Mouse (Mus musculus) embryo, embryonic 10 days (tissue): ENCODE measurements at regions not wholly inside any gene's neighbourhood (a gene's known extent, or its start where the extent isn't known, plus 50 kb on each side); places are given as distances from the start of the nearest gene placed in this dataset.

Source experiments
- DNase-seq: peaks from one replicate; pipeline ENCODE4 v3.0.0-alpha.2; 2015; ENCODE audit warnings: low spot score

DNA sequence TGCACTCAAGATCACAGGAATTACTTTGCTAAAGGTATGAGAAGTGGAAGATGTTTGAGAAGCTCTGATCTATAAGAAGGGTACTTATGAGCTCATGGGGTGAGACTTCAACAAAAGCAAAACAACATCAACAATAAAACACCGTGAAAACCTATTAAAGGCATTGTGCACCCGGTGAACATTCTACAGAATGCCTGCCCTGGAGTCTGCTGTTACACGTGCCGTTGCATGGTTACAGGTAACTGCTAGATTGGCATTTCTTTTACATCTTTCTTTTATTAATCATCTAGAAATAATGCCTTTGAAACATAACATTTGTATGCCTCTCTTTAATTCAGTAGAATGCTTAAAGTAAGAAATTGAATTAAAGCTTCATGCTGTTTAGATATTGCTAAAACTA, 661.0 kb downstream of the Pcdh18 start:
- peak; percentile 6 for DNase-seq

DNA sequence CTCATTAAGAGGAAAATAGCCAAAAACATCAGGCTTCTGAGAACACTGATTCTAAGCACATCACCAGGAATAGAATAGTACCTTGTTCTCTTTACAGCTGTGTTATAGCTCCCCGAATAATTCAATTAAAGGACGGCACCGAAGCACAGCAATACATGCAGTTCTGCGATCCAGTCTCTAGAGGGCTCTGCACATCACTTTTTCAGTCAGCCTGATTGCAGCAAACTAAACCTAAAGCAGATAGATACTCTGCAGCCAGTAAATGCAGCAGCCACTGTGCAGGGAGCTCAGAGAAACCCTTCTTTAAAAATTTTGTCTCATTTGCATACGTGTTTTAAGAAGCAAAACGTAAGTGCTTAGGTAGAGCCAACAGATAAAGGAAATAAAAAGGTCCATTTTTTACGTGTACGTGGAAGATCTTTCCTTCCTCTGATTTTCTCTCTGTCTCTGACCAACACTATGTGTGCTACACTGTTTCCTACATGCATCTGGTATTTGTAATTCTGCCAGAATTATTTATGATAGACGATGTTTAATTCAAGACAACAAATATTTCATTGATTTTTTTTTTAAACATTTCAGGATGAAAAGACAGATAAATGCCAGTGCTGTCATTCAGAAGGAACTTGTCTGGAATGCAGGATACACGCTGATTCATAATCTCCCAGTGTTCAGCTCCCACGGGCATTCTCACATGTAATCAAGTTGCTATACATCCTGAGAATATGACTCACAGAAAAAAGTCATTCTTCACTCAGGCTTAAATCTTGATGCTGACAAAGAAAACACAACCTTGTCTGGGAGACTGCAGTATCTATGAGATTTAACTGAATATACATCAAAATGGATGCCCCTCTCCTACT, 663.1 kb downstream of the Pcdh18 start:
- peak; percentile 69 for DNase-seq

DNA sequence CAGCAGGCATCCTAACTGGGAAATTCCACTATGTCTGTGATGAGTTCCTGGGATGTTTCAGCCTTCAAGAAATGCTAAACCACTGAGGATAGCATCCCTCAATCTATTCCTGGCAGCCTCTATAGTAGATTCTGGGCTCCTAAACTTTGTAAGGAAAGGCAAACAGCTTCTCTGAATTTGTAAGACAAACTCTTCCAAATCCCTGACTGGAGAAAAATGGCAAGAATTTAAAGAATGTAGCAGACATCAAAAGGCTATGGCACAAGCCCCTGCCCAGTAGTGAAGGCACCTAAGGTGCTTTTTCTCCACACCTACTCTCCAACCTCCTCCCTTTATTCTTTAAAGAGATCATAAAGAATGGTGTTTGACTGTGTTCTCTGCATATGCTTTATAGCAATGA, 688.3 kb downstream of the Pcdh18 start:
- DNase-seq, result no peak

DNA sequence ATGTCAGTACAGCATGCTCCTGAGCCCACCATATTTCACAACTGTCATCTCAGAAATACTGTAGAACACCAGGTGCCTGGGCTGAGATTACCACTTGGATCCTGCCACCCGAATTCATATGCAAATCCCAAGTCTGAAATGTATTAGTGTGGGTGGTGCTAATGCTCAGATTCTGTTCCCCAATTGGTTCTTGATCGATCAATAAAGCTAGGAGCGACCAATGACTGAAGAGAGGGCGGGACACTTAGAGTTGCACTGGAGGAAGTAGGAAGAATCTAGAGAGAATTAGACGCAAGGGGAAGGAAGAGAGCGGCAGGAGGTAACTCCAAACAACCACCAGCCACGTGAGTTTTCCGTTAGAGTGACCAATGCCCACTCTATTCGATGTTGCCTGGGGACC, 695.0 kb downstream of the Pcdh18 start:
- DNase-seq, result no peak

DNA sequence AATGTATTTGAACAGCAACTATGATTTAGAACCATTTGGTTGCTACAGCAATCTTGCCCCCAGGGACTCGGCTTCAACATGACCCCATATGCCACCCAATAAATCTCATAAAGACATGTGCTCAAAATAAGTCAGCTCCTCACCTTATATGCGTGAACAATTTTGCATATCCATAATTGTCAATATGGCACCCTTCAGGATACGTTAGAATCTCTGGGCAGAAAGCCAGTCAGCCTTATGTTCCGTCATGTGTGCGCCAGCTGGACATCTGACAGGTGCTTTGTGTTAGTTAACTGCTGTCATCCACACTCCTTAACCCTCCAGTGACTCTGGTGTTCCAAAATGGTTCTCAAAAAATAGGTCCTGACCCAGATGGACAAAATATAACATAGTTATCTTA, 724.1 kb downstream of the Pcdh18 start:
- DNase-seq, result peak; percentile 7

DNA sequence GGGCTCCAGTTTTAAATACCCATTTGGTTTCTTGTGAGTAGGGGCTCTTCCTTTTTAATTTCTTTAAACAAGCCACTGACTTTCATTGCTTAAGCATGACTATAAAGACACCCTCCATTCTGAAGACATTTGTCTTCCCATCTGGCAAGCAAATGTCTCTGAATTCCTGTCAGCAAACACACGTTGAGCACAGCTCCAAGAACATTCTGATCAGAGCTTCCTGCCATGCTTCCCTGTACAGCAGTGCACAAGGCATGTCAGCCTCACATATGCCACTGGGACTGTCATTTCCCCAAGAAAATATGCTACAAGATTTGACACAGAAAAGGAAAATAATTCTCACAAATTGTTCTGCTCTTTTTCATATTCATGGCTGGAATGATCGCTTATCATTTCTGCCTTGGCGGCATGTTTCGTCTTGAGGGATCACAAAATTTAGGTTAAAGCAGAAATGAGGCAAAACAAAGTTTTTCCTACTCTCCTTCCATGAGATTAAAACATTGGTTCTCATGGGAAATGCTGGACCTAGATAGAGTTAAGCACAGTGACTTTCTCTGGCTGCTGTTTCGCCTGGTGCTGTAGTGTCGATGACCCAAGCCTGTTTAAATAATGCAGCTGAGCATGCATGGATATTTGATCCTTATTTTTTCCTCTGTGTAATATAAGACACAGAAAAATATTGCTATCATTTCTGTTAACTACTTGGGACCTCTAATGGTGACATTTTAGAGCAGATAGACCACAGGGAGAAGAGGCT, 747.7 kb downstream of the Pcdh18 start:
- DNase-seq, result no peak
